Mouse (Mus musculus) heart, embryonic 16.5 days (tissue): ENCODE measurements around the gene Zmiz1. TPM values are rescaled to one million over a fixed set of nuclear protein-coding genes. Genes with fewer than 3 reads are reported as not detected.

Source experiments
- ATAC-seq: fragments of 200-750 bp; cut with Nextera tagmentation; replicated peaks from 2 replicates; pipeline ENCODE4 v1.8.0; 2017; ENCODE audit warnings: moderate number of reproducible peaks; ENCODE audit not compliant: insufficient read depth, low FRiP score; ENCODE audit errors: extremely low read depth
- H3K27ac ChIP-seq: fragments of 300-500 bp; sonication (generic); 2 replicates; pipeline ENCODE4 v1.5.1; 2014; ENCODE audit warnings: mild to moderate bottlenecking, low read length, control low read depth, moderate library complexity
- H3K27me3 ChIP-seq: fragments of 300-500 bp; sonication (generic); 2 replicates; pipeline ENCODE4 v1.6.1; 2014; ENCODE audit warnings: low read length, mixed read lengths; ENCODE audit not compliant: control insufficient read depth, insufficient read depth
- H3K36me3 ChIP-seq: fragments of 300-500 bp; sonication (generic); 2 replicates; pipeline ENCODE4 v1.6.1; 2014; ENCODE audit not compliant: control insufficient read depth, insufficient read depth
- H3K4me1 ChIP-seq: fragments of 300-500 bp; sonication (generic); 2 replicates; pipeline ENCODE4 v1.6.1; 2014; ENCODE audit warnings: low read length, mixed read lengths; ENCODE audit not compliant: control insufficient read depth, insufficient read depth
- H3K4me2 ChIP-seq: fragments of 300-500 bp; sonication (generic); 2 replicates; pipeline ENCODE4 v1.6.1; 2014; ENCODE audit warnings: low read depth, mild to moderate bottlenecking, control low read depth, low read length
- H3K4me3 ChIP-seq: fragments of 300-500 bp; sonication (generic); 2 replicates; pipeline ENCODE4 v1.5.1; 2014; ENCODE audit warnings: mild to moderate bottlenecking, control low read depth, low read length
- H3K9ac ChIP-seq: fragments of 300-500 bp; sonication (generic); 2 replicates; pipeline ENCODE4 v1.6.1; 2014; ENCODE audit warnings: low read length, control low read depth
- H3K9me3 ChIP-seq: fragments of 300-500 bp; sonication (generic); replicated peaks from 2 replicates; pipeline ENCODE4 v1.6.1; 2016; ENCODE audit warnings: low read length; ENCODE audit not compliant: control insufficient read depth
- whole genome bisulfite sequencing: fragments of 180-500 bp; shearing (Covaris S2); extraction: QIAGEN DNeasy Blood & Tissue Kit; methylation state at CpG from one replicate; pipeline ENCODE4 v1.1.7; 2014; 5-methylcytosine and 5-hydroxymethylcytosine counted together
- polyA plus RNA-seq: library from polyadenylated mRNA; unstranded; fragments of >200 nt; fragmentation: Nextera tagmentation; extraction: Ambion mirVana; gene quantifications from 2 replicates; pipeline ENCODE4 v1.2.1, GENCODE M21; 2015

The Zmiz1 gene
- polyA plus RNA-seq, 1 experiment from 2014 or later: 20.6 TPM

DNA sequence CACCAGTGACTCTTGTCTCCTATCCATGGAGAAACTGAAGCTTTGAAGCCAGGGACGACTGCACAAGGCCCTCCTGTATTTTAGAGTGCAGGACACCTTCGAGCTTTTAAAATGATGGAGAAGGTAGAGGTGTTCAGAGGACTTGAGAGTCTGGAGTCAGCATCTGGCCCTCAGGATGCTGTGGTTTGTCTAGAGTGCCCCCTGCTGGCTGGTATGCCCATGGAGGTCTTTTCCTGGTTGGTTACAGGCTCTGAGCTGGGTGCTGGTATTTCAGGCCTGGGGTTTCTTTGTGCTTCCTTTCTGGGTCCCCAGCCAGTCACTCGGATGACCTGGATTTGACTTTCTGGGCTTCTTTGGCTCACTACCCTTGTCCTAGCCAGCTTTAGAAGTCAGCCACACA, 108.3 kb downstream of the Zmiz1 start:
- Histone ChIP-seq H3K4me3 (no peak overlapping the region), H3K27me3 (no peaks in the 10 kb centered on the region), H3K9ac (no peak overlapping the region), H3K4me2 (no peak overlapping the region), H3K4me1 (peaks cover 25% of the 10 kb centered on the region), H3K9me3 (no peaks in the 10 kb centered on the region), H3K27ac (no peak overlapping the region), H3K36me3 (peaks cover 6% of the 10 kb centered on the region)
- no peak for ATAC-seq
- WGBS: 37% methylated on average over 3 of the region's 3 CpGs

DNA sequence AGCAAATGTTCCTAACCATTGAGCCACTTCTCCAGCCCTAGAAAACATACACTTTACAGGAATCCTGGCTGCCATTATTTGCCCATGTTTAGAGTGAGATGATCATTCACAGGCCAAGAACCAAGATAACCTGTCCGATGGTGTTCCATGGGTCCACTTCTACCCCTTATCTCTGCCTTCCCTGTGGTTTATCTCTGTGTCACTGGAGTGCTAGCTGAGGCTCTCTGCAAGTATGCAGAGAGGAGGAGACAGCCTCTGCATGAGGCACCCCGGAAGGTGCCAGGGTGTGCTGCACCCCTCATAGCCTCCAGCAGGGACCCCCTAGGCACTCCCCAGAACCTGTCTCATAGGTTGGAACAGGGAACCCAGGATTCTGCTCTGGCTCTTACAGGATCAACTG, 108.9 kb downstream of the Zmiz1 start:
- H3K9me3 ChIP-seq: no peaks in the 10 kb centered on the region
- no peak overlapping the region for H3K4me2 ChIP-seq
- ATAC-seq: no peak
- H3K9ac ChIP-seq: no peak overlapping the region
- 39% methylated on average over 2 of the region's 2 CpGs for WGBS
- no peak overlapping the region for H3K4me3 ChIP-seq
- H3K27me3 ChIP-seq: no peaks in the 10 kb centered on the region
- no peak overlapping the region for H3K27ac ChIP-seq
- peaks cover 12% of the 10 kb centered on the region for H3K36me3 ChIP-seq
- H3K4me1 ChIP-seq: peaks cover 19% of the 10 kb centered on the region

DNA sequence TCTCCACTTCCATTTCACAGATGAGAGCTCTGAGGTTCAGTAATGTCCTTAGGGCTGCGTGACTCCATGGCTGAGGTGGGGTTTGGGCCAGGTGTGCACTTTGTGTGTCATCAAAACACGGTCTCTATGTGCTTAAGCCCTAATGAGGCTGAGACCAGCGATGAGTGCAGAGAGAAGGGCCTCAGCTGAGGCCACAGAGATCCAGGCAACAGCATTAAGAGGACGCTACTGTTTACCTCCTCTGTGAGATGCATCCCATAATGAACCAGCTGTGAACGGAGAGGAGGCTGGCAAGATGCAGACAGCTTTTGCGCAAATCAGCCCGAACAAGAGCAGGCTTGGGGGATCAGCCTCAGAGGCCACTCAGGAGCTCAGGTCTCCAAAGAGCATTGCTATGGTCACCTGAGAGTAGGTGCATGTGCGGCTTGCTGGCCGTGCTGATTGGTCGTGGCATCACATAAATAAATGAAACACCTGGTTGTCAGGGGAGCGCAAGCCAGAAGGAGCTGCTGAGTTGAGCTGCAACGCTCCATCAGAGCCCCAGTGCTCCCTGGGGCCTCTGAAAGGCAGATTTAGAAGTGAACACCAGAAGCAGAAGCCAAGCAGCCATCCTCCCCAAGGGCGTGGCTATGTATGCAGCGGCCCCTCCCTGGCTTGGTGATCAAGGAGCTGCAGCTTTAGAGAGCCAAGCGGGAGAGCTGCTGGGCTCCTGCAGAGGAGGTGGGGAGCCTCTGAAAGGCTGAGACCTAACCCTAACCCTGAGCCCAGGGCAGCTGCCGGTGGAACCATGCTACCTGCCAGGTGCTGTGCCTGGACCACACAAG, 115.3 kb downstream of the Zmiz1 start:
- H3K27me3 ChIP-seq: no peaks in the 10 kb centered on the region
- no peak overlapping the region for H3K4me2 ChIP-seq
- no peaks in the 10 kb centered on the region for H3K9me3 ChIP-seq
- peaks cover 42% of the 10 kb centered on the region for H3K36me3 ChIP-seq
- H3K4me3 ChIP-seq: no peak overlapping the region
- H3K9ac ChIP-seq: peak overlapping the region; percentile 15; the same call in 1 of the 2 replicates
- H3K4me1 ChIP-seq: peaks cover 38% of the 10 kb centered on the region
- 50% methylated on average over 16 of the region's 16 CpGs for WGBS
- peak; percentile 23; the same call in 1 of the 2 replicates for ATAC-seq
- H3K27ac ChIP-seq: peak overlapping the region; percentile 48

DNA sequence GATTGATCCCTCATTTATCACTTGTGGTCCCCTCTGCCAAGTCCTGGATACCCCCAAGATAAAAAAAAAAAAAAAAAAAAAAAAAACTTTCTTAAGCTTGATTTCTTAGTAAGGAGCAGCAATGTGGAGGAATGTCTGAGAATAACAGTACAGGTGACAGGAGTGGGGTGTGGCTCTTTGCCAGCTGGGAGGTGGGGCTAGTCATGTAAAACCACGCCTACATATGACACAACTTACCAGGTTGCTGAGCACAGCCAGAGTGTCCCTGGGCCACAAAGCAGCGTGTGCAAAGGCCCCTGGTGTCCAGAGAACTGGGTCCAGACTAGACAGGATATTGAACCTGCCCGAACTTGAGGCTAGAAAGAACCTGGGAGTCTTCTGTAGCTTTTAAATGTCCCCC, 117.7 kb downstream of the Zmiz1 start:
- 82% methylated on average over 3 of the region's 3 CpGs for WGBS
- Histone ChIP-seq H3K36me3 (peaks cover 49% of the 10 kb centered on the region), H3K4me2 (no peak overlapping the region), H3K9ac (no peak overlapping the region), H3K9me3 (no peaks in the 10 kb centered on the region), H3K27me3 (no peaks in the 10 kb centered on the region), H3K27ac (peak overlapping the region; percentile 4; the same call in 1 of the 2 replicates), H3K4me1 (peaks cover 44% of the 10 kb centered on the region), H3K4me3 (no peak overlapping the region)
- no peak for ATAC-seq

DNA sequence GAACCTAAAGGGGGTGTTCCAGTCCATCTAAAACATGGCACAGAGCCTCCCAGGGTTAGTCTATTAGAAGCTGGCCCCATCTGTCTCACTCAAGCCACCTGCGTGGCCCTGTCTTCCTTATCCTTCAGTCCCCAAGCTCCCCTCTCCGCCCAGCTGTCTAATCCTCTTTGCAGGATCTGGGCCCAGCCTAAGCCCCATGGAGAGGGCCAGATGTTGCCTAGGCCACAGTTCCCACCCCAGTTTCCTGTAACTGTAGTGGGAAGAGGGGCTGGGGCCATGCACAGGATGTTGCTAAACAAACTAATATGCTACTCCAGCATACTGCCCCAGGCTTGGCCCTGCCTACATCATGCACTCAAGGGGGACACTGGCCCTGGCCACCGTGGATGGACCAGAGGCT, 118.4 kb downstream of the Zmiz1 start:
- Histone ChIP-seq H3K27ac (peak overlapping the region; percentile 64), H3K9ac (peak overlapping the region; percentile 13; the same call in 1 of the 2 replicates), H3K36me3 (peaks cover 49% of the 10 kb centered on the region), H3K4me1 (peaks cover 44% of the 10 kb centered on the region), H3K4me2 (no peak overlapping the region), H3K9me3 (no peaks in the 10 kb centered on the region), H3K4me3 (no peak overlapping the region), H3K27me3 (no peaks in the 10 kb centered on the region)
- WGBS: 58% methylated on average over 3 of the region's 3 CpGs
- ATAC-seq: peak; percentile 34; the same call in 1 of the 2 replicates

DNA sequence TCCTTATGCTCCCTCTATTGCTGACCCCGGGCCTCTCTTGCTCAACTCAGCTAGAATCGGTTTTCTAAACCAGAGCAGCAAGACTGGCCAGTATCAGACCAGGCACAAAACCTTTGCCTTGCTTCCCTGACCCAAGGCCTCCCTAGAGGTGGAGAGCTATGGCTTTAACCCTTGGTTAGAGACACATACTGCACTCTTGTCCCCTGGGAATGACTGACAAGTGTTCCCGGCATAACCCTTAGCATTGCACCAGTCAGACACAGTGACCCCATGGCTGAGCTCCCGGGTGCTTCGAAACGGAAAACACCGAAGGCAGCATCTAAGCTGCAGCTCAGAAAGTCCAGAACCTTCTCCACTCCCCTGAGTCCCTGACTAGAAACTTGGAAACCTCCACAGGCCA, 120.6 kb downstream of the Zmiz1 start:
- H3K4me2 ChIP-seq: no peak overlapping the region
- no peaks in the 10 kb centered on the region for H3K9me3 ChIP-seq
- no peak overlapping the region for H3K9ac ChIP-seq
- no peaks in the 10 kb centered on the region for H3K27me3 ChIP-seq
- WGBS: 74% methylated on average over 7 of the region's 7 CpGs
- H3K4me1 ChIP-seq: peaks cover 41% of the 10 kb centered on the region
- H3K36me3 ChIP-seq: peaks cover 40% of the 10 kb centered on the region
- peak overlapping the region; percentile 50 for H3K27ac ChIP-seq
- no peak overlapping the region for H3K4me3 ChIP-seq
- ATAC-seq: no peak

DNA sequence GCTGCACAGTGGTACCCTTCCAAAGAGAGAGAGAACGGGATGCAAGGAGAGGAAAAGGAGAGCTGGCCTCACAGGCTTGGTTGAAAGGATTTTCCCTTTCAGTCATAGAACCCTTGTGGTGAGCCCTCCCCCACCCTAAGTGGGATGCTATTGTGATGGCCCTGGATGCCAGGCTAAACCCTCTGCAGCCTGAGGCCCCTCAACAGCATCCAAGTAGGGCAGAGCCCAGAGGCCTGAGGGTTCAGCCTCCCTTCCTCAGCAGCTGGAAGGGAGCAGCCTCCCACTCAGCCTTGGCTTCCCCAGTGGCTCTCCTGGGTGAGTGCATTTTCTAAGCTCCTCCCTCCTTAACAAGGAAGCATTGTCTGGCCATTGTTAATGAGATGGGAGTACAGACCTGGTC, 121.4 kb downstream of the Zmiz1 start:
- Histone ChIP-seq H3K4me1 (peaks cover 46% of the 10 kb centered on the region), H3K4me3 (no peak overlapping the region), H3K36me3 (peaks cover 38% of the 10 kb centered on the region), H3K9ac (no peak overlapping the region), H3K27ac (no peak overlapping the region), H3K9me3 (no peaks in the 10 kb centered on the region), H3K4me2 (no peak overlapping the region), H3K27me3 (no peaks in the 10 kb centered on the region)
- WGBS: 72% methylated on average over 1 of the region's 1 CpGs
- ATAC-seq: no peak

DNA sequence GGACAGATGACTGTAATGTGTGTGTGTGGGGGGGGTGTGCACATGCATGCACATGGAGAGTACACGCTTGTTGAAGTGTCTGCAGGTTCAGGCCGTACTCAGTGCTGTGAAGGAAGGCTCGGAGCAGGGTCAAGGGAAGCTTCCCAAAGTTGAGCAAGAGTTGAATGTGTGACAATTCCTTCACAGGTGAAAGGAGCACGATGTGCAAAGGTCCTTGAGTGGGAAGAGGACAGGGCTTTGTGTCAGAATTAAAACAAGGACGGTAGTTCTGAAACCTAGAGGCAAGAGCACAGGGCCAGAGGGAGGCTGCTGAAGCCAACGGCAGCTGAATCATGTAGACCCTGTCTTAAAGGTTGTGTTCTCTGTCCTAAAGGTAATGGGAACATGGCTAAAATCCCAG, 123.6 kb downstream of the Zmiz1 start:
- no peak overlapping the region for H3K4me3 ChIP-seq
- no peak for ATAC-seq
- no peaks in the 10 kb centered on the region for H3K9me3 ChIP-seq
- H3K27me3 ChIP-seq: no peaks in the 10 kb centered on the region
- H3K4me2 ChIP-seq: no peak overlapping the region
- no peak overlapping the region for H3K9ac ChIP-seq
- WGBS: 91% methylated on average over 6 of the region's 6 CpGs
- peaks cover 54% of the 10 kb centered on the region for H3K4me1 ChIP-seq
- peaks cover 29% of the 10 kb centered on the region for H3K36me3 ChIP-seq
- no peak overlapping the region for H3K27ac ChIP-seq

DNA sequence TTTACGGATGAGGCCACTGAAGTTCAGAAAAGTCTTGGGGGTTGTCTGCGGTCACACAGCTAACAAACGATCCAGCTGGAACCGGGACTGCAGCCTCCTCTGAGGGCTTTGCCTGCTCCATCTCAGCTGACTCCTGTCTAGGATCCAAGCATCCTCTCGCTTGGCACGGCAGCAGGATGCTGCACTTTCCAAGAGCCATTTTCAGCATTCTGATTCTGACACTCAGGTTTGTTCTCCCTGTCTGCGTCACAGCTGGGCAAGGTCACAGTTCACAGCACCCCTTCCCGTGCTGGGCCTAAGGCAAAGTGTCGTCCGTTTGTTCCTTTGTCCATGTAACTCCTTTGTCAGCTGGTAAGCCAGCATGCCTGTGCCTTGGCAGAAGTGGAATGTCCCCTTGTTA, 124.9 kb downstream of the Zmiz1 start:
- 66% methylated on average over 10 of the region's 10 CpGs for WGBS

More for the DNA sequence above, 124.9 kb downstream of the Zmiz1 start:
- Histone ChIP-seq H3K27ac (no peak overlapping the region), H3K4me1 (peaks cover 57% of the 10 kb centered on the region), H3K4me2 (no peak overlapping the region), H3K9ac (no peak overlapping the region), H3K27me3 (no peaks in the 10 kb centered on the region), H3K36me3 (peaks cover 20% of the 10 kb centered on the region), H3K9me3 (no peaks in the 10 kb centered on the region), H3K4me3 (no peak overlapping the region)
- ATAC-seq: no peak
